Mouse (Mus musculus) heart, adult 11 months (tissue): ENCODE measurements around the gene Rcbtb2.

Source experiments
- DNase-seq: peaks from one replicate; pipeline ENCODE4 v3.0.0; 2022

Rcbtb2 gene

DNA sequence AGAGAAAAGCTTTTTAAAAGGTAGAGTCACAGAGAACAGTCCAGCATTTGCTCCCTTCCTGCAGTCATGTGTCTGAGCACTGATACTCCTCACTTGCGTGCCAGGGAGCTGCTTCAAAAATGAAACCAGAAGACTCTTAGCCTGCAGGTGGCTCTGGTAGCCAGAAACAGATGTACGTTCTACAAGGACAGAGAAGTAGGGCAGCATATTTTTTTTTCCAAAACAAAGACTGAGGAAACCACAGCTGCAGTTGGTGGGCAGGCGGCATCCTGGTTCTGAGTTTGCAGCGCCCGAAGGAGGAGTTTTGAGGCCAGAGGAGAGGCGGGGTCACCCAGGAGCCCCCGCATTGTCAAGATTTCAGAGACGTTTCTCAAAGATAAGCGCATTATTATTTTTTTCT is 5.9 kb upstream of the Rcbtb2 start:
- DNase-seq = peak; percentile 98

DNA sequence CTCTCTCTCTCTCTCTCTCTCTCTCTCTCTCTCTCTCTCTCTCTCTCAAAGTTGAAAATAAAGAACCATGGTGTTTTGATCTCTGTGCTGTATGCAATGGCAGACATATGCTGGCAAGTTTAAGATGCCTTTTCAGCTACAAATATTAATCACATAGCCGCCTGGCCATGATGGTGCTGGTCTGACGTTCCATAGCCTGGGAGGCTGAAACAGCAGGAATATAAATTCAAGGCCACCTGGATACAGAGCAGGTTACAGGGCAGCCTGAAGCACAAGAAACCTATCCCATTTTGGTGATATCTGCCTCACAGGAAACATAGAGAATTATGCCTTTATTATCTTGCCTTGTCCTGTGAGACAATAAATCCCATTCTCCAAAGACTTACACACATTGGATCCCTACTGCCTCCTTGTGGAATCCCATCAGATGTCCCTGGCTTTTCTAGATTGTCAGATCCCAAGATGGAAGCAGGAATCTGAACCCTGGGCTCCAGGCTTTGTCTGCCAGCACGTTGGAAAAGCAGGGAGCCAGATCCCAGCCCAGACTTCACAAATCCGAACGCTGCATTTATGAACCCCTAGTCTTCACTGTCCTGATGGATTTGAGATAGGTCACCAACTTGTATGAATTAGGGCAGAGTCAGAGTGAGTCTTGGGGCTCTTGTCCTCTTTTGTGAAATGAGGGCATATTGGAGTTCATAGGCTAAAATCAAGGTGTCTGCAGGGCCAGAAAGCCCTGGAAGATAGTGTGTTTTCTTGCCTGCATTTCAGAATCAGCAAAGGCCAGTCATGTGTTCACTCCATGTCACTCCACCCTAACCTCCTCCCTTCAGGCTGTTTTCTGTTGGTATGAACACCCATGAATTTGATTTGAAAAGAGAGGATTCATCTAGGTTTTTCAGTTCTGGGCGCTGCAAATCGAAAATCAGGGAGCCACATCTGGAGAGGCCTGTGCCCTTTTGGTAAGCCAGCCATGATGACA is 5.1 kb upstream of the Rcbtb2 start:
- peak; percentile 85 for DNase-seq

DNA sequence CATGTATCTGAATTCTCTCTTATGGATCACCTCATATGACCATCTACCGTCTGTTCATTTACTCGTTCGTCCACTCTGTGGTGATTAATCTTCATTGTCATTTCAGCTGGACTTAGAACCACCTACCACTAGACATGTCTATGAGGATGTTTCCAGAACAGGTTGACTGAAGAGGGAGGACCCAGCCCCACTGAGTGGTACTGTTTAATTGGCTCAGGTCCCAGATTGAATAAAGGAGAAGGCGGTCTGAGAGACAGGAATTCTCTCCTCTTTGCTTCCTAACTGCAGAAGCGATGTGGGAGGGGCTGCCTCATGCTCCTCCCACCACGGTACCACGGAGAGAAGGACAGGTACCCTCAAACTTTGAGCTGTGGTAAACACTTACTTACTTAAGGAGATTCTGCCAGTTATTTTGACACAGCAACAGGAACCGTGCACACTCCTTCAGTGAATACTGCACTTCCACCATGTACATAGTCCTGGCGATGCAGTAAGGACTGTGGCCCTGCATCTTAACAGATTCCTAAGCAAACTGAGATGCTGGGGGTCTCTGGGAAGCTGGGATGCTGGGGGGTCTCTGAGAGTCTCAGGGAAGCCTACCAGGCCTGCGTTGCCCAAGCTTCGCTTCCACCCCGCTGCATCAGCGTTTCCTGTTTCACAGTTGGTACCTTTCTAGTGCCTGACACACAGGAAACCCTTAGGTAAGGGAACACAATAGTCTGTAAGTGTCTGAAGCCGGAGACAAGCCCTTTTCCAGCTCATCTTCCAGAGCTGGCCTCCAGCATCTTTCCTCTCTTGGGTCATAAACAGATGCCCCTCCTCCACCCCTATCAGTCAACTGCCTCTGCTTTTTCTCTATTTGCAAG is 4.1 kb upstream of the Rcbtb2 start:
- DNase-seq = peak; percentile 83

DNA sequence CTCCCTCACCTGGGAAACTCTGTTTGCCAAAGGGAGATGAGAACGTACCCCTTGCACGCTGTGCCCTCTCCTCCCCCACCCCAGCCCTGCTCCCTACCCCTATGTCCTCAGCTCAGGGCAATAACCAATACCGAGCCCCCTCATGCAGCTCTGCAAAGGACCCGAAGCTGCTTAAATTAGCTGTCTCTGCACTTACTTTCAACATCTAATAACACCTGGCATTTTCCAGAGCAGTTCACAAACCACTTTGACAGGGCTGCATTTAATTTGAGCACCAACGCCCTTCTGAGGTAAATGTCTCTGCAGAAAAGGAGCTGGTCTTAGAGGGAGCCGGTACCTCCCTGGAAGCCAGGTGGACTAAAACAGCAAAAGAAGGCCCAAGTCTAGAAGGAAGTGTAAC is 3.4 kb upstream of the Rcbtb2 start:
- DNase-seq = peak; percentile 83

- DNase-seq = peak; percentile 78
These were observed 2.9 kb upstream of the Rcbtb2 start for GRCm38 (mm10) chr14:73119966-73120365.

GRCm38 (mm10) chr14:73122211-73122922 is 470 bp upstream of the Rcbtb2 start:
- DNase-seq = peak; percentile 85

DNA sequence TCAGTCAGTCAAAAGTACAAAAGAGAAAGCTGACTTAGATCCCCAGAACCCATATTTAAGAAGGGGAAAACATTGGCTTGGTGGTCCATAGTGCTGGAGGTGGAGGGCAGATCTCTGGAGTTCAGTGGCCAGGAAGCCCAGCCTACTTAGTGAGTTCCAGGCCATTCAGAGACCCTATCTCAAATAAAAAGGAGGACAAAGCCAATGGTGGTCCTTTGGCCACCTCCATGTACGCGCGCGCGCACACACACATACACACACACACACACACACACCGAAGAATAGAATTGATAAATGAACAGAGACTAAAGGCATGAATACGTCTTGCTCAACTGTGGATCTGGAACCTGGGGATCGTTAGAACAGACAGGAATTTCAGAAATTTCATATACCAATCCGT is 544 bp downstream of the Rcbtb2 start:
- peak; percentile 84 for DNase-seq

DNA sequence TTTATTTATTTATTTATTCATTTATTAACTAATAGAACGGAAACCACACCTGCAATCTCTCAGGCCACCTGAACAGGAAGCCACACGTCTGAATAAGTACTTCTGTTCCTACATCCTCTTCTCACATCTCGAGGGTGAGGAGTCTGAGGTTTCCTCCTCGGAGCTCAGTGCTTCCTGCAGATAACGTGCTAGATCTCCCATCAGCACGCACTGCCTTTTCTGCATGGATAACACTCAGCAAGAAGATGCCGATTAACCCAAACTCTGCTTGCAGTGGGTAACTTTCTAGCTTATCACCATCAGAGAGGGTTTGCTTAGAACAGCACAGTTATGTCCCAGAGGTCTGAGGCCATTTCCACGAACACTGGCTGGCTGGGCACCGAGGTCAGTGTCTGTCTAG is 949 bp downstream of the Rcbtb2 start:
- DNase-seq = peak; percentile 95

DNA sequence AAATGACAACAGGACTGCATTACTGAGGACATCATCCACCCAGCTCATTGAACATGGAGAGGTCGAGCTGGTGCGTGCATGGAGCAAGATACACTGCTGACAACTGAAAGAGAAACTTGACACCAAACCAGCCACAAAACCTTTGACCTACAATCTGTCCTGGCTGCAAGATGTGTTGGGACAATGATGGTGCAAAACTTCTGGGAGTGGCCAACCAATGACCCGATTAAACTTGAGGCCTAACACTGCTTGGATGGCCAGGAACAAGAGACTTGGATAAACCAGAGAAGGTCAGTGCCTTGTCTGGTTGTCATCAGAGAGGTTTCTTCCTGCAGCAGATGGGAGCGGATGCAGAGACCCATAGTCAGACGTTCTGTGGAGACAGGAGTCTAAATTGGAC is 7.7 kb downstream of the Rcbtb2 start:
- peak; percentile 88 for DNase-seq

GRCm38 (mm10) chr14:73131856-73132410 is 9.1 kb downstream of the Rcbtb2 start:
- DNase-seq = peak; percentile 90

DNA sequence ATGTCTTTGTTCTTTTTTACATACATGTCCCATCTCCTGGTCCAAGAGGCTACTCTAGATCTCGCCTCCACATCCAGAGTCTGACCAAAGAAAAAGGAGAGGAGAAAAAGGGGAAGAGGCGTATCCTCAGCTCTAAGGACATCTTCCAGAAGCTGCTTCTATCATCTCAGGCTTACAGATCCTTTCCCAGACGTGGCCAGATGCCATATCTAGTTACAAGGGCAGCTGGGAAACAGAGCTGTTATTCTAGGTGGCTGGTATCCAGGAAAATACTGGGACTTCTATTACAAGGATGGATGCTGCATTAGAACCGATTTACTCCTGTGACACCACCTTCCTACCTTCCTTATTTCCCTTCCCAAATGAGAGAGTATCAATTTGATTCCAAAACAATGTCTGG is 9.9 kb downstream of the Rcbtb2 start:
- peak; percentile 91 for DNase-seq

- peak; percentile 74 for DNase-seq
These were observed 14.4 kb downstream of the Rcbtb2 start for GRCm38 (mm10) chr14:73137234-73137633.

DNA sequence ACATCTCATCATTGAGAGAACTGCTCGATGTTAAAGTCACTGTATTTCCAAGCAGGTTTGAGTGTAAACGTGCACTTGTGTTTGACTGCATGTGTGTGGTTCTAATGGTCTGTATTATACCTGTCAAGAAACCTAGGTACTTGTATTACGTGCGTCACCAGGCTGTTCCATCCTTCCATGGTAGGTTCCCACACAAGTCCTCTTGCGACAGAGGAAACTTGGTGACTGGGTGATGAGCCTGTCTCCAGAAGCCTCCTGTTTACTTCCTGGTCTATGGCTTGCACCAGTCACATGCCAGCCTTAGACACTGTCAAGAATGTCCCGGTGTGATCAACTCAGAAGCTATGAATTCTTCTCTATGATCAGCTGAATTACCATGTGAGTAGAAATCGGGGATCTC is 15.6 kb downstream of the Rcbtb2 start:
- peak; percentile 84 for DNase-seq

GRCm38 (mm10) chr14:73139866-73140265 is 17.0 kb downstream of the Rcbtb2 start:
- DNase-seq = peak; percentile 72

GRCm38 (mm10) chr14:73141800-73142199 is 19.0 kb downstream of the Rcbtb2 start:
- peak; percentile 84 for DNase-seq

- DNase-seq = no peak
These were observed 19.6 kb downstream of the Rcbtb2 start for GRCm38 (mm10) chr14:73142421-73142895.

- peak; percentile 99 for DNase-seq
These were observed 20.3 kb downstream of the Rcbtb2 start for GRCm38 (mm10) chr14:73142896-73143709.

- DNase-seq = peak; percentile 81
These were observed 21.0 kb downstream of the Rcbtb2 start for GRCm38 (mm10) chr14:73143710-73144420.

- no peak for DNase-seq
These were observed 22.7 kb downstream of the Rcbtb2 start for GRCm38 (mm10) chr14:73145531-73145930.

GRCm38 (mm10) chr14:73146721-73147120 is 23.9 kb downstream of the Rcbtb2 start:
- no peak for DNase-seq

GRCm38 (mm10) chr14:73148125-73148524 is 25.3 kb downstream of the Rcbtb2 start:
- DNase-seq = peak; percentile 89
